Mouse (Mus musculus) small intestine, adult 2 months (tissue): ENCODE results near the gene Ctnnbl1.

ENCODE experiments used
- CTCF ChIP-seq: fragments of 200-500 bp; IDR thresholded peaks from 2 replicates; pipeline ENCODE4 v1.5.1; 2012; ENCODE audit warnings: low read depth, mild to moderate bottlenecking, control low read depth, inconsistent platforms, low read length, moderate library complexity, mixed read lengths; ENCODE audit not compliant: insufficient replicate concordance, insufficient read length; ENCODE audit errors: extremely low read depth
- POLR2A ChIP-seq: fragments of 200-500 bp; IDR thresholded peaks from 2 replicates; pipeline ENCODE4 v1.6.1; 2012; ENCODE audit warnings: low read depth, mild to moderate bottlenecking, control low read depth, inconsistent platforms, low read length, moderate library complexity

DNA sequence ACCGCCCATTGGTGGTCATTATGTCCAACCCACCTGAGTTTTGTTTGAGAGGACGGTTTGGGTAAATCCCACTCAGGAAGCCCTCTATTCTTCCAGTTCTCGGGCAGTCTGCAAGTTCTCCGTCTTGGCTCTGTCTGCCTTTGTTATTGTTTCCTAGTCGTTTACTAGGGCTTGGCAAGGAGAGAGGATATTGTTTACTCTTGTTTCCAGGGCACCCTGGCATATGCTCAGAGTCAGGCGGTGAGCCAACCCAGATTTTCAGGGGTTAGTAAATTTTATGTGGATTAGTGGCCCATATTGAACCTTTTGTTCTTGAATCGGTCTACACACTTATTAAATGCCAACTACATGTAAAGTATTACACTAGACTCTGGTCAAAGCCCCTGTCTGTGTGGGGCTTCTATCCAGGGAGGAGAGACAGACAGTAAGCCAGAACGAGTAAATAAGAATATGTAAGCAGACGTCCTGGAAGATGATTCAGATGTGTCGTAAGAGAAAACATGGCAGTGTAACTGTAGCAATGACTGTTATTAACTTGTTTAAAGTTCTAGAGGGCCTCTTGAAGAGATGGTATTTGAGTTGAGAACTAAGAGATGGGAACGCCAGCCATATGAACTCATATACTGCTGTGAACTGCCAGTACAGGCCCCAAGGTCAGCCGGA, 13.9 kb downstream of the Ctnnbl1 start:
- TF ChIP-seq POLR2A (no peak), CTCF (no peak)
